Mouse (Mus musculus) hindbrain, embryonic 15.5 days (tissue): ENCODE data around the gene Carmil1. TPM values are rescaled to one million over a fixed set of nuclear protein-coding genes. Genes with fewer than 3 reads are reported as not detected.

ENCODE experiments used
- ATAC-seq: fragments of 200-750 bp; cut with Nextera tagmentation; 2 replicates; pipeline ENCODE4 v1.8.0; 2017; ENCODE audit warnings: low read depth, moderate number of reproducible peaks, moderate TSS enrichment; ENCODE audit not compliant: low FRiP score
- H3K27ac ChIP-seq: fragments of 300-500 bp; sonication (generic); replicated peaks from 2 replicates; pipeline ENCODE4 v1.5.1; 2015; ENCODE audit warnings: mild to moderate bottlenecking, inconsistent platforms
- H3K27me3 ChIP-seq: fragments of 300-500 bp; sonication (generic); 2 replicates; pipeline ENCODE4 v1.6.1; 2015; ENCODE audit warnings: control low read depth, inconsistent platforms
- H3K36me3 ChIP-seq: fragments of 300-500 bp; sonication (generic); 2 replicates; pipeline ENCODE4 v1.6.1; 2015; ENCODE audit warnings: control low read depth, inconsistent platforms
- H3K4me1 ChIP-seq: fragments of 300-500 bp; sonication (generic); replicated peaks from 2 replicates; pipeline ENCODE4 v1.6.1; 2015; ENCODE audit warnings: control low read depth, inconsistent platforms
- H3K4me2 ChIP-seq: fragments of 300-500 bp; sonication (generic); 2 replicates; pipeline ENCODE4 v1.6.1; 2015; ENCODE audit warnings: moderate library complexity, mild to moderate bottlenecking, inconsistent platforms
- H3K4me3 ChIP-seq: fragments of 300-500 bp; sonication (generic); 2 replicates; pipeline ENCODE4 v1.5.1; 2015; ENCODE audit warnings: mild to moderate bottlenecking, inconsistent platforms
- H3K9ac ChIP-seq: fragments of 300-500 bp; sonication (generic); 2 replicates; pipeline ENCODE4 v1.6.1; 2015; ENCODE audit warnings: inconsistent platforms
- H3K9me3 ChIP-seq: fragments of 300-500 bp; sonication (generic); 2 replicates; pipeline ENCODE4 v1.6.1; 2016; ENCODE audit warnings: control low read depth, inconsistent platforms
- WGBS: fragments of 180-500 bp; shearing (Covaris S2); methylation state at CpG from one replicate; pipeline ENCODE4 v1.1.7; 2015; 5-methylcytosine and 5-hydroxymethylcytosine counted together
- polyA plus RNA-seq: library from polyadenylated mRNA; unstranded; fragments of >200 nt; fragmentation: Nextera tagmentation; extraction: Ambion mirVana; gene quantifications from 2 replicates; pipeline ENCODE4 v1.2.1, GENCODE M21; 2015

Carmil1 gene
- polyA plus RNA-seq, 1 experiment from 2014 or later, result 42.8 TPM

DNA sequence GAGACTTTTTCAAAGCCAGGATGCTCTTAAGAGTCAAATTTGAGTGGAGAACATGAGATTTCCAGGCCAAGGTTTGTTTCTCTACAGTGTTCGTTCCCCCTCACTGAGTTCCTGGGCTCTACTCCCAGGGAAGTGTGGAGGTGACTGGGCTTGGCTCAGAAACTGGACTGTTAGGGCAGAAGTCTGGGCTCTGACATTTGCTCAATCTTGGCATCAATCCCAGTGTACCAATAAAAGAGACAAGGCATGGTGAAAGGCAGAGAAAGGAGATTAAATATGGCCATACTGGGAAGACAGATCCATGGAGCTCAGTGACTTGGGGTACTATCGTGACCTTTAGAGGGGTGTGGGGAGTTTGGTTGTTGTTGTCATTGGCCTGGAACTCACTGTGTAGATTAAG lies 6.8 kb upstream of the Carmil1 start:
- Histone ChIP-seq H3K27me3 (no peaks in the 10 kb centered on the region), H3K36me3 (no peaks in the 10 kb centered on the region), H3K9ac (no peak overlapping the region), H3K9me3 (no peaks in the 10 kb centered on the region), H3K4me3 (no peak overlapping the region), H3K4me1 (no peaks in the 10 kb centered on the region), H3K4me2 (no peak overlapping the region), H3K27ac (no peak overlapping the region)
- ATAC-seq, result no peak
- 72% methylated on average over 2 of the region's 2 CpGs for WGBS

DNA sequence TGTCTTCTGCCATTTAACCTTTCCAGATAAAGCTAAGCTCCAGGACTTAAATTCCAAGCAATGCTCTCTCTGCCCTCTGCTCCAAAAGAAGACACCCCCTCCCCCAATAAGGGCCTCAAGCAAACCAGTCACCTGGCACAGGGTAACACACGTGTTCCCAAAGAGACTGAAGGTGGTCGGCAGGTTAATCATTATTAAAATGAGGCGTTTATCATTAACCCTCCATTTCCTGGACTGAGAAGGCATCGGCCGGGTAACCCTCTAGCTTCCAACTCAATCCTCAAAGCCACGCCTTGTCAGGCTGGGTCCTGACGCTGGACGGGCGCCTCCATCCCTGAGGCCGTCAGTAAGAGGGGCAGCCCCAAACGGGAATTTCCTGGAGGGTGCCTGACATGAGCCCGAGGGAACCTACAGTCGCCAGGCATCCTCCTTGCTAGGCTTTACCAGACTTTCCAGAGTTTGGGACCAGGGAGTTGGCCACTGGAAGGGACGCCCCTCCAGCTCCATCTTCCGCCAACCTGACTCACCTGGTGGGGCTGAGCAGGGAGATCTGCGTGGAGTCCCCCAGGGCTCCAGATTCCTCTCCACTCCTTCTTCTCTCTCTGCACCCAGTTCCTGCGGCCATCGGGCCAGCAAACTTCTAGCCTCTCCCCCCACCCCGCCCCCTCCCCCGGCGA lies 695 bp downstream of the Carmil1 start:
- no peak for ATAC-seq
- H3K27ac ChIP-seq, result peak overlapping the region; percentile 97; the same call in 1 of the 2 replicates
- under 1% methylated on average over 21 of the region's 21 CpGs for WGBS
- peak overlapping the region; percentile 85 for H3K9ac ChIP-seq
- H3K4me1 ChIP-seq, result peaks cover 31% of the 10 kb centered on the region
- peaks cover 5% of the 10 kb centered on the region; the same call in 1 of the 2 replicates for H3K36me3 ChIP-seq
- H3K4me2 ChIP-seq, result peak overlapping the region; percentile 96
- peak overlapping the region; percentile 77 for H3K4me3 ChIP-seq
- no peaks in the 10 kb centered on the region for H3K9me3 ChIP-seq
- H3K27me3 ChIP-seq, result no peaks in the 10 kb centered on the region

DNA sequence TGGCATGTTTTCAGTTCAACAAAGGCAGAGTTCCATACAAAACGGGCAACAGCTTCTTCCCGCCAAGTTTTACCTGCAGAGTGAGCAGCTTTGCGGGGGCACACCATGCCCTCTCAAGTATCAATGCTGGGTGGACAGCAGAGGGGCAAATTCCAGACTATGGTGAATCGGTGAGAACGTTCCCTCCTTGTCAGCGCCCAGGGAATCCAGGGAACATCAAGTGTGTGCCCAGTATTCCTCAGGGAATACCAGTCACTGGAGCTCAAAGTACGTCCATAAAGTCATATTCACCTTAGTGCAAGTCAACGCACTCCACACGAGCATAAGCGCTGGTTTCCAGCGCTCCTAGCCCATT lies 1.2 kb downstream of the Carmil1 start:
- H3K4me2 ChIP-seq, result peak overlapping the region; percentile 96
- H3K9me3 ChIP-seq, result no peaks in the 10 kb centered on the region
- H3K27ac ChIP-seq, result no peak overlapping the region
- WGBS, result 47% methylated on average over 11 of the region's 11 CpGs
- H3K4me1 ChIP-seq, result peaks cover 31% of the 10 kb centered on the region
- peak overlapping the region; percentile 77 for H3K4me3 ChIP-seq
- H3K27me3 ChIP-seq, result no peaks in the 10 kb centered on the region
- no peak for ATAC-seq
- peaks cover 5% of the 10 kb centered on the region; the same call in 1 of the 2 replicates for H3K36me3 ChIP-seq
- no peak overlapping the region for H3K9ac ChIP-seq

DNA sequence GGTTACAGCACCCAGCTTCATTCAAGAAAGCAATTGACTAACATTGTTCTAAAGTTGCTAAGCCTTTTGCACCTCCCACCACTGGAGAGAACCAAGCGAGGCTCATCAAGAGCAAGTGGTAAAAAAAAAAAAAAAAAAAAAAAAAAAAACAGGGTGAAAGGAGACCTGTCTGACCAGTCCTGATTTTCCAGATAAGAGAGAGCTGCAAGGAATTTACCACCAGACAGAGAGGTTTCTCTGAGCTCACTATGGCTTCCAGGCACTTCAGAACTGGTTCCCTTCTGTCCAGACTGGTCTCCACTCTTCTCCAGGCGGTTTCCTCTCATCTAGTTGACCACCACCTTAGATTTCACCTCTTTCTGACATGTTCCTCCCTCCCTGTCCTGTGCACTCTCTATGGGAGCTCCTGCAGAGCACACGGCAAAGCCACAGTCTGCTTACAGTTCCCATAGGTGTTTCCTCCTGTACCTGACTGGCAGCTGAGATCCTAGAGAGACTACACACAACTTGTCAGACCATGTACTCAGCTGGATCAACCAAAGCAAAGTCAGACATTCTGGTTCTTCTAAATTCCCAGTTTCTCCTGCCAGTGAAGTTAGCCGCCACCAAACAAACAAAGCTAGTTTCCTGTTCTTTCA lies 7.7 kb downstream of the Carmil1 start:
- Histone ChIP-seq H3K9ac (no peak overlapping the region), H3K27ac (no peak overlapping the region), H3K4me2 (no peak overlapping the region), H3K27me3 (no peaks in the 10 kb centered on the region), H3K4me3 (no peak overlapping the region), H3K9me3 (no peaks in the 10 kb centered on the region), H3K36me3 (peaks cover 5% of the 10 kb centered on the region), H3K4me1 (peaks cover 6% of the 10 kb centered on the region)
- WGBS, result 74% methylated on average over 4 of the region's 4 CpGs
- ATAC-seq, result no peak

DNA sequence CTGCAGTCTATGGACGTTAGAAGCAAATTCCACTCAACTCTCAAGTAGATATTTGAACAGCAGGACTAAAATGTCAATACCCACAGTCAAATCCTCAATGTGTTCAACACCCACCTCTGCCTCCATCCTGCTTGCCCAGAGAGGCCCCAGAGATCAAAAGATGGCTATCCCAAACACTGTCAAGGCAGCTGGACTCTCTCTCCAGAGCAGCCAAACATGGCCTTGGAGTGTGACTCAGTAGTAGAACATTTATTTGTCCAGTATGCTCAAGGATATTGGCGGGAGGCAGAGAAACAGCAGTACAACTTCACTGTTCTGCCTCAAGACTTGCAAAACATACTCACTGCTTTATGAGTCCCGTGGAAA lies 11.5 kb downstream of the Carmil1 start:
- Histone ChIP-seq H3K4me2 (no peak overlapping the region), H3K9me3 (no peaks in the 10 kb centered on the region), H3K36me3 (no peaks in the 10 kb centered on the region; the same call in 1 of the 2 replicates), H3K4me1 (peaks cover 4% of the 10 kb centered on the region; the same call in 1 of the 2 replicates), H3K9ac (no peak overlapping the region), H3K4me3 (no peak overlapping the region), H3K27ac (peak overlapping the region; percentile 79), H3K27me3 (no peaks in the 10 kb centered on the region)
- ATAC-seq, result no peak
- WGBS, result 82% methylated on average over 3 of the region's 3 CpGs

DNA sequence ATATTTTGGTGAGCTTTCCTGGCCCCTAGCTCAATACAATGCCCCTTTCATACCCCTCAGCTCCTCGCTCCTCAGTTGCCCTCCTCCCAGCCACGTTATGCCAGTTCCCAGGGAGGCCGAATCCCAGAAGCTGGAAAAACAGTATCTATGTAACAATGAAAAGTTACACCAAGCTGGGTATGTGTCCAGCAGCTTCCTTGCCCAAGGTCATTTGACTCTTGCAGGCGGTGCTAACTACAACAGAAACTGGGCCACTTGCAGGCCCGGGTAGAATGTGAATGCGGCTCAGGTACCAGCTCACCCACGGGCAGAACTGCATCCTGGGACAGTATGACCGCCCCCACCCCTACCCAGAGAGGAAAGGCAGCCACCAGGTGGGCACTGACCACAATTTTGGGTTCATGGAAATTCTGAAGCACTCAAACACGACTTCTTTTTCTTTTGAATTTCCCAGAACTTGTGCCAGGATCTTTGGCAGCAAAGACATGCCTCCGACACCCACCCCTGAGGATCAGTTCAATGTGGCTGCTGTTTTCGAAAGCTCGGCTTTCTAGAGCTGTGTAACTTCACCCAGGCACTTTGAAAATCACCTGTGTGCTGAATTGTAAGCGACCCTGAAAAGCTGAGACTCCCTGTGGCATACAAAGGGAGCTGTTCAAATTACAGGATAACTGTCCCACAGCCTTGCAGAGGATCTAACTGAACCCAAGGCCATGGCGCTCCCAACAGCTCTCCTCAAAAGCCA lies 12.1 kb downstream of the Carmil1 start:
- Histone ChIP-seq H3K4me1 (peaks cover 4% of the 10 kb centered on the region; the same call in 1 of the 2 replicates), H3K9ac (no peak overlapping the region), H3K4me2 (no peak overlapping the region), H3K4me3 (no peak overlapping the region), H3K36me3 (no peaks in the 10 kb centered on the region; the same call in 1 of the 2 replicates), H3K9me3 (no peaks in the 10 kb centered on the region), H3K27me3 (no peaks in the 10 kb centered on the region), H3K27ac (peak overlapping the region; percentile 79)
- peak; percentile 59; the same call in 1 of the 2 replicates for ATAC-seq
- WGBS, result 65% methylated on average over 14 of the region's 14 CpGs

DNA sequence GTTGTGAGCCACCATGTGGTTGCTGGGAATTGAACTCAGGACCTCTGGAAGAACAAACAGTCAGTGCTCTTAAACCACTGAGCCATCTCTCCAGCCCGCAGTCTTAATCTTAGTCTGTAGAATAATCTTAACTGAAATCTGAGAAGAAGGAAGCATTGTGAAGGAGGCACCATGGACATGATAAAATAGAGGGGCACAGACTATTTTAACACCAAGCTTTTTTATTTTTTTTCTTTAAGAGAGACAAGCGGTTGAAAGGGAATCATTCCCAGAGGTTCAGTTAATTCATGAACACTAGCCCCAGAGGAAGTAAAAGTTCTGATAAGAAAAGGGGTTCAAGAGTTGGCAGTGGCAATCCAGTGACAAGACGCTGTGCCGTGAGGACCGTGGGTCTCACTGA lies 15.8 kb downstream of the Carmil1 start:
- Histone ChIP-seq H3K9me3 (no peaks in the 10 kb centered on the region), H3K4me3 (no peak overlapping the region), H3K4me2 (no peak overlapping the region), H3K36me3 (no peaks in the 10 kb centered on the region), H3K4me1 (no peaks in the 10 kb centered on the region; the same call in 1 of the 2 replicates), H3K27ac (no peak overlapping the region), H3K9ac (no peak overlapping the region), H3K27me3 (no peaks in the 10 kb centered on the region)
- 92% methylated on average over 5 of the region's 5 CpGs for WGBS
- no peak for ATAC-seq

DNA sequence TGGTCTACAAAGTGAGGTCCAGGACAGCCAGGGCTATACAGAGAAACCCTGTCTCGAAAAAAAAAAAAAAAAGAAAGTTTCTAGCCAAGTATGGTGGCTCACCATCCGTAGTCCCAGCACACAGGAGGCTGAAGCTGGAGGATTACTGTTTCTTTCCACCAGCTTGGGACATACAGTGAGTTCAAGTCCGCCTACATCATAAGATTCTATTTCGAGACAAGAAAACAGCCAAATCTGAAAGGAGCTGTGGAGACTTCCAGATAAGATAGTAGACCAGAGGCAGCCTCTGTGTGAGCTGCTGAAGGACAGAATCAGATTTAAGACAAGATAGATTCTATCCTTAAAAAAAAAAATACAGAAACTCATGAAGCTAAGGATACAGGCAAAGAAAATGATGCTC lies 17.0 kb downstream of the Carmil1 start:
- H3K27me3 ChIP-seq, result no peaks in the 10 kb centered on the region
- no peak overlapping the region for H3K27ac ChIP-seq
- WGBS, result 86% methylated on average over 4 of the region's 4 CpGs
- no peaks in the 10 kb centered on the region for H3K9me3 ChIP-seq
- no peak overlapping the region for H3K4me2 ChIP-seq
- ATAC-seq, result no peak
- no peaks in the 10 kb centered on the region for H3K4me1 ChIP-seq
- no peak overlapping the region for H3K4me3 ChIP-seq
- no peak overlapping the region for H3K9ac ChIP-seq
- H3K36me3 ChIP-seq, result no peaks in the 10 kb centered on the region

DNA sequence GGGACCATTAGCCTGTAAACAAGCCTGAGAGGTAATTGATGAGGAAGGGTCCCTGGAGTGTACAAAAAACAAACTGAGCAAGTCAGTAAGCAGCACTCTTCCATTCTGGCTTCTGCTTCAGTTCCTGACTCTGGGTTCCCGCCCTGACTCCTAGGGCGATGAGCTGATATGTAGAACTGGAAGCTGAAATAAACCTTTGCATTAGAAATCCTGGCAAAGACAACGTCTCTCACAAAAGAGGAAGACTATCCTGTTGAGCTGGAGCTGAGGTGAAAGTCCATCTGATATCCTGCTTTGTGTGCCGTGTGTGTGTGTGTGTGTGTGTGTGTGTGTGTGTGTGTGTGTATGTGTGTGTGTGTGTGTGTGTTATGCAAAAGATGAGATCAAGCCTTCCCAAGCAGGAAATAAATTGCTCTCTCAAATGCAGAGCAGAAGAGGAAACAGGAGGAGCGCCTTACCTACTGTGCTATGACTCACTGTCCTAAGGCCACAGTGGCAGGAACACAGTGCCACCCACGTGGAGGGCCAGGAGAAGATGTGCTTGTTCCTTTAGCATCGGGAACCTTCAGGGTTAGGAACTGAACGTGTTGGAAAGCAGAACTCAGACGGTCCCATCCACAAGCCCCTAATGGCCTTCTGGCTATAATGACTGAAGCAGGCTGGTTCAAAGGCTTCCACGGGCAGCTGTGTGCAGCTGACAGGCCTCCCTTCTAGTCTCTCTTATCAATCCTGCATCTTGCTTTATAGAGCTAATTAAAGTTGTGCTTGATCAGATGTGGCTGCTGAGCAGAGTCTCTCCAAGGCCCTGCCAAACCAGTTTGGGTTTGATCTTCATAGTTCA lies 19.6 kb downstream of the Carmil1 start:
- no peaks in the 10 kb centered on the region for H3K4me1 ChIP-seq
- H3K4me2 ChIP-seq, result no peak overlapping the region
- H3K36me3 ChIP-seq, result no peaks in the 10 kb centered on the region
- H3K27ac ChIP-seq, result no peak overlapping the region
- H3K9me3 ChIP-seq, result no peaks in the 10 kb centered on the region
- no peaks in the 10 kb centered on the region for H3K27me3 ChIP-seq
- no peak overlapping the region for H3K4me3 ChIP-seq
- 79% methylated on average over 10 of the region's 10 CpGs for whole genome bisulfite sequencing
- H3K9ac ChIP-seq, result no peak overlapping the region
- ATAC-seq, result no peak

DNA sequence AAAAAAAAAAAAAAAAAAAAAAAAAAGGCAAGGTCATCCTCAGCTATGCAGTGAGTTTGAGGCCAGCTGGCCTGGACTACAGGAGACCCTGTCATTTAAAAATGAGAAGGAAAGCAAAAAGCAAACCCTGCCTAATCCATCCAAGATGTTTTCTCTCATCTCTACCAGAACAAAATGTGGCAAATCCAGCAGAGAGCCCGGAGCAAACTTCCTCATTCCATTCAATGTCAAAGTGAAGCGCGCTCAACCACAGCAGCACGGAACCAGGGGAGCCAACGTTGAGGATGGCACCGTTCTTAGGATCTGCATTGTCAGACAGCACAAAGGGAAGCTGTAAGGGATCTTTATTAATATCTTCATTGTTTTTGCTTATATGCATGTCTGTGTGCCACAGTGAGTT lies 22.8 kb downstream of the Carmil1 start:
- no peaks in the 10 kb centered on the region for H3K36me3 ChIP-seq
- 80% methylated on average over 6 of the region's 6 CpGs for WGBS
- H3K27ac ChIP-seq, result no peak overlapping the region
- H3K9me3 ChIP-seq, result no peaks in the 10 kb centered on the region
- no peaks in the 10 kb centered on the region for H3K4me1 ChIP-seq
- H3K4me3 ChIP-seq, result no peak overlapping the region
- no peak overlapping the region for H3K9ac ChIP-seq
- H3K27me3 ChIP-seq, result no peaks in the 10 kb centered on the region
- no peak for ATAC-seq
- H3K4me2 ChIP-seq, result no peak overlapping the region

DNA sequence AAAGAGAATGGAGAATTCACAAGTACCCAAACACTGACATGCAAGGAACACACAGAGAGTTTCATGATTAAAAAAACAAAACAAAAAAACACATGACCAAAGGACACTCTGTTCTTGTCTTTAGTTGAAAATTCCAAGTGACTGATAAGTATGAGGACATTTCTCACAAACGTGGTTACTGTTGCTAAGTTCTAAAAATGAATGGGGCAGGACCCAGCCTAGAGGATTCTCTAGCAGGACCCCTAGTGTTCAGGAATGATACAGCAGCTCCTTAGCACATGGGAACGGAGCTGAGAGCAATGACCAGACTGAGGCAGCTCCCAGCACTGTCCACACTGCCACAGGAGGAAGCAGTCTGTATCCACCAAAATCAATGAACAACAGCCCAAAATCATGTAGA lies 26.6 kb downstream of the Carmil1 start:
- no peaks in the 10 kb centered on the region for H3K9me3 ChIP-seq
- ATAC-seq, result peak; percentile 36
- 30% methylated on average over 2 of the region's 2 CpGs for WGBS

More for the DNA sequence above, 26.6 kb downstream of the Carmil1 start:
- Histone ChIP-seq H3K4me1 (no peaks in the 10 kb centered on the region), H3K27me3 (no peaks in the 10 kb centered on the region), H3K4me2 (no peak overlapping the region), H3K4me3 (no peak overlapping the region), H3K9ac (no peak overlapping the region), H3K36me3 (no peaks in the 10 kb centered on the region), H3K27ac (no peak overlapping the region)
